Mouse (Mus musculus) cortical plate, adult 2 months (tissue): ENCODE data around the gene Nectin2.

Experiments used
- CTCF ChIP-seq: fragments of 200-500 bp; IDR thresholded peaks from 2 replicates; pipeline ENCODE4 v1.5.1; 2011; ENCODE audit warnings: mild to moderate bottlenecking, control low read depth, low read length; ENCODE audit not compliant: insufficient read depth; ENCODE audit errors: extremely low read depth
- POLR2A ChIP-seq: fragments of 200-500 bp; IDR thresholded peaks from 2 replicates; pipeline ENCODE4 v1.6.1; 2011; ENCODE audit warnings: mild to moderate bottlenecking, low read length, control low read depth; ENCODE audit not compliant: insufficient read depth; ENCODE audit errors: extremely low read depth

- TF ChIP-seq POLR2A (no peak), CTCF (no peak)
Observed at GRCm38 (mm10) chr7:19700299-19701068, 49.8 kb downstream of the Nectin2 start.
